Mouse (Mus musculus): ENCODE results near the gene Jazf1. TPM values are rescaled to one million over a fixed set of nuclear protein-coding genes. Genes with fewer than 3 reads are reported as not detected.
A peak's percentile ranks its signal among the peaks of the same experiment; 100 is the strongest.

Gene Jazf1
- polyA plus RNA-seq, 1 experiment, result 1.7 TPM

- H3K4me1 ChIP-seq (ENCODE audit: control insufficient read depth, insufficient read depth, low read length), result no peaks in the 10 kb centered on the region
- H3K9ac ChIP-seq (ENCODE audit: low read depth, poor library complexity, severe bottlenecking), result no peak overlapping the region
- no peaks in the 10 kb centered on the region for H3K36me3 ChIP-seq (ENCODE audit: control insufficient read depth, insufficient read depth, low read length, poor library complexity, severe bottlenecking)
- no peaks in the 10 kb centered on the region for H3K27me3 ChIP-seq (ENCODE audit: control insufficient read depth, insufficient read depth, low read length, poor library complexity, severe bottlenecking)
- no peak overlapping the region for H3K4me3 ChIP-seq (ENCODE audit: low read depth, low read length)
- TF ChIP-seq CTCF (IDR thresholded peaks at IDR 0.05; ENCODE audit: low read depth, low read length) (no peak), POLR2A (IDR thresholded peaks at IDR 0.05; ENCODE audit: insufficient read depth, low read length) (no peak), EP300 (IDR thresholded peaks at IDR 0.05; ENCODE audit: insufficient read depth, low read depth, low read length) (no peak)
- no peak overlapping the region for H3K27ac ChIP-seq (ENCODE audit: insufficient read depth, low read length)
- H3K9me3 ChIP-seq (replicated peaks; ENCODE audit: control insufficient read depth, insufficient read depth, low read length, poor library complexity, severe bottlenecking), result no peaks in the 10 kb centered on the region
Observed at GRCm38 (mm10) chr6:52893811-52894500, 174.5 kb downstream of the Jazf1 start.

DNA sequence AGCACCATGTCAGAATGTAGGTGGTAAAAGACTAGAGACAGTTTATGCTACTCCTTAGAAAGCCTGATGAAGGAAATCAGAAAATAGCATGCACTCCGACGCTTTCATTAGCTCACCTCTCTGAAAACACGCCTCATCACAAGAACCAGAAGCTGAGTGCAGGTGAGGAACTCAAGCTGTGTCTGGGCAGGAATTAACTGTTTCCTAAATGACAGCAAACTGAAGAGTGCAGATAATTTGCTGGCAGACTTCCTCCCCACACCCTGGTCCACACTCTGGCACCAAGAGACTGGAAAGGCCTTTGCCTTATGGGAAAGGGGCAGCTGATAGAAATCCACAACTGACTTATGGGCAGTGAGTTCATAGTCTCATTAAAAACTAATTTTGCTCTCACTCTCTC is 175.5 kb downstream of the Jazf1 start:
- Histone ChIP-seq H3K27me3 (ENCODE audit: control insufficient read depth, insufficient read depth, low read length, poor library complexity, severe bottlenecking) (no peaks in the 10 kb centered on the region), H3K9ac (ENCODE audit: low read depth, poor library complexity, severe bottlenecking) (no peak overlapping the region), H3K4me3 (ENCODE audit: low read depth, low read length) (no peak overlapping the region), H3K27ac (ENCODE audit: insufficient read depth, low read length) (no peak overlapping the region), H3K36me3 (ENCODE audit: control insufficient read depth, insufficient read depth, low read length, poor library complexity, severe bottlenecking) (no peaks in the 10 kb centered on the region), H3K9me3 (replicated peaks; ENCODE audit: control insufficient read depth, insufficient read depth, low read length, poor library complexity, severe bottlenecking) (no peaks in the 10 kb centered on the region), H3K4me1 (ENCODE audit: control insufficient read depth, insufficient read depth, low read length) (no peaks in the 10 kb centered on the region)
- TF ChIP-seq CTCF (IDR thresholded peaks at IDR 0.05; ENCODE audit: low read depth, low read length) (no peak), POLR2A (IDR thresholded peaks at IDR 0.05; ENCODE audit: insufficient read depth, low read length) (no peak), EP300 (IDR thresholded peaks at IDR 0.05; ENCODE audit: insufficient read depth, low read depth, low read length) (no peak)

DNA sequence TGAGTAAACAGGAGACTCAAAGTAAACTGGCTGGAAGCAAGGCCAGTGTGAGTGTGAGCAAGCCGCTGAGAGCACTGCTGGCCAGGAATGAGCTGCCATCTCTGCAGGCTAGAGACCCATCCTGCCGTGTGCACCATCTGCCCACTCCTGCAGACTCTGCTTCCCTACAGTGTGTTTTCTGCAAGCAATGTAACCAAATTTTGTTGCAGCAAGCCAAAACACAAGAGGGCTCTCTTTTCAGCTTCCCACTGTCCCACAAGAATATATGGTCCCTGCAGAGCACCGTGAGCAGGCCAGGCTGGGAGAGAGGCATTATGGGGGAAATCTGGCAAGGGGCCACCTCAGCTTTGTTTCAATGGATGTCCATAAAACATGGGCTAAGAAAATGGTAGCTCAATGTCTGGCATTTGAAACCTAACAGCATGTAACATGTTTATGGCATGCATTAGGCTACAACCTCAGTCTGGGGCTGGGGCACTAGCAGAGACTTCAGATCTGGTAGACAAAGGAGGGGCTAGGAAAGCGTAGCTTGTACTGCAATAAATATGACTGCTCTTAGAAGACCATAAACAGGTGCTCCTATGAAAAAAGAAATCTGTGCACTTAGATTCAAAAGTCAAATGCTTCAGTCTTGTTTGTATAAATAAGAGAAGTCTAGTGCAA is 180.8 kb downstream of the Jazf1 start:
- H3K36me3 ChIP-seq (ENCODE audit: control insufficient read depth, insufficient read depth, low read length, poor library complexity, severe bottlenecking), result no peaks in the 10 kb centered on the region
- H3K27me3 ChIP-seq (ENCODE audit: control insufficient read depth, insufficient read depth, low read length, poor library complexity, severe bottlenecking), result no peaks in the 10 kb centered on the region
- no peak for TF ChIP-seq POLR2A (IDR thresholded peaks at IDR 0.05; ENCODE audit: insufficient read depth, low read length)
- no peak for TF ChIP-seq CTCF (IDR thresholded peaks at IDR 0.05; ENCODE audit: low read depth, low read length)
- no peak for TF ChIP-seq EP300 (IDR thresholded peaks at IDR 0.05; ENCODE audit: insufficient read depth, low read depth, low read length)
- H3K9ac ChIP-seq (ENCODE audit: low read depth, poor library complexity, severe bottlenecking), result no peak overlapping the region
- H3K9me3 ChIP-seq (replicated peaks; ENCODE audit: control insufficient read depth, insufficient read depth, low read length, poor library complexity, severe bottlenecking), result no peaks in the 10 kb centered on the region
- H3K4me1 ChIP-seq (ENCODE audit: control insufficient read depth, insufficient read depth, low read length), result no peaks in the 10 kb centered on the region
- no peak overlapping the region for H3K4me3 ChIP-seq (ENCODE audit: low read depth, low read length)
- H3K27ac ChIP-seq (ENCODE audit: insufficient read depth, low read length), result no peak overlapping the region

- H3K9me3 ChIP-seq (replicated peaks; ENCODE audit: control insufficient read depth, insufficient read depth, low read length, poor library complexity, severe bottlenecking), result no peaks in the 10 kb centered on the region; the same call in 1 of the 2 replicates
- H3K27ac ChIP-seq (ENCODE audit: insufficient read depth, low read length), result no peak overlapping the region
- H3K4me1 ChIP-seq (ENCODE audit: control insufficient read depth, insufficient read depth, low read length), result no peaks in the 10 kb centered on the region
- no peaks in the 10 kb centered on the region for H3K27me3 ChIP-seq (ENCODE audit: control insufficient read depth, insufficient read depth, low read length, poor library complexity, severe bottlenecking)
- H3K9ac ChIP-seq (ENCODE audit: low read depth, poor library complexity, severe bottlenecking), result no peak overlapping the region
- no peak overlapping the region for H3K4me3 ChIP-seq (ENCODE audit: low read depth, low read length)
- no peaks in the 10 kb centered on the region for H3K36me3 ChIP-seq (ENCODE audit: control insufficient read depth, insufficient read depth, low read length, poor library complexity, severe bottlenecking)
- TF ChIP-seq POLR2A (IDR thresholded peaks at IDR 0.05; ENCODE audit: insufficient read depth, low read length), result no peak
- no peak for TF ChIP-seq CTCF (IDR thresholded peaks at IDR 0.05; ENCODE audit: low read depth, low read length)
- no peak for TF ChIP-seq EP300 (IDR thresholded peaks at IDR 0.05; ENCODE audit: insufficient read depth, low read depth, low read length)
Observed at GRCm38 (mm10) chr6:52883773-52884172, 184.7 kb downstream of the Jazf1 start.

DNA sequence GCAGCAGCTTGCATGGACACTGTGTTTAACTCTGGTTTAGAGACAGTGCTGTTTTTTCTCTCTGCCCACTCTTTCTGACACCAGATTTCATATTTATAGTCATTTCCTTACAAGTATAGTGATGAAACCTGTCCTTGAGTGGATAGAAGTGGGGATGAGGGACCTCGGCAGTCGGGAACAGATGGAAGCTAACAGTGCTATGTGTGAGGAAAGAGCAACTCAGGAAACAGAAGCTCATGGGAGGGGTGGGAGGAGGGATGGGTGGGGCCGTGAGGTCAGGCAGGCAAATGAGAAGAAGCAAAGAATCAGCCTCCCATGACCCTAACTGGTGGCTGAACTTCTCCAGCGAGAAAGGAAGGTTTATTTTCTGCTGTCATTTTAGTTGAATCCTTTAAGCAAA is 191.3 kb downstream of the Jazf1 start:
- H3K9ac ChIP-seq (ENCODE audit: low read depth, poor library complexity, severe bottlenecking), result no peak overlapping the region
- no peak overlapping the region for H3K4me3 ChIP-seq (ENCODE audit: low read depth, low read length)
- no peaks in the 10 kb centered on the region for H3K36me3 ChIP-seq (ENCODE audit: control insufficient read depth, insufficient read depth, low read length, poor library complexity, severe bottlenecking)
- no peaks in the 10 kb centered on the region for H3K27me3 ChIP-seq (ENCODE audit: control insufficient read depth, insufficient read depth, low read length, poor library complexity, severe bottlenecking)
- H3K9me3 ChIP-seq (replicated peaks; ENCODE audit: control insufficient read depth, insufficient read depth, low read length, poor library complexity, severe bottlenecking), result no peaks in the 10 kb centered on the region; the same call in 1 of the 2 replicates
- no peak for TF ChIP-seq POLR2A (IDR thresholded peaks at IDR 0.05; ENCODE audit: insufficient read depth, low read length)
- no peak for TF ChIP-seq CTCF (IDR thresholded peaks at IDR 0.05; ENCODE audit: low read depth, low read length)
- TF ChIP-seq EP300 (IDR thresholded peaks at IDR 0.05; ENCODE audit: insufficient read depth, low read depth, low read length), result no peak
- H3K27ac ChIP-seq (ENCODE audit: insufficient read depth, low read length), result no peak overlapping the region
- H3K4me1 ChIP-seq (ENCODE audit: control insufficient read depth, insufficient read depth, low read length), result no peaks in the 10 kb centered on the region

- no peak overlapping the region for H3K27ac ChIP-seq (ENCODE audit: insufficient read depth, low read length)
- no peaks in the 10 kb centered on the region for H3K9me3 ChIP-seq (replicated peaks; ENCODE audit: control insufficient read depth, insufficient read depth, low read length, poor library complexity, severe bottlenecking)
- H3K9ac ChIP-seq (ENCODE audit: low read depth, poor library complexity, severe bottlenecking), result no peak overlapping the region
- H3K27me3 ChIP-seq (ENCODE audit: control insufficient read depth, insufficient read depth, low read length, poor library complexity, severe bottlenecking), result no peaks in the 10 kb centered on the region
- no peak overlapping the region for H3K4me3 ChIP-seq (ENCODE audit: low read depth, low read length)
- no peaks in the 10 kb centered on the region for H3K4me1 ChIP-seq (ENCODE audit: control insufficient read depth, insufficient read depth, low read length)
- TF ChIP-seq EP300 (IDR thresholded peaks at IDR 0.05; ENCODE audit: insufficient read depth, low read depth, low read length), result no peak
- peak; percentile 6 for TF ChIP-seq CTCF (IDR thresholded peaks at IDR 0.05; ENCODE audit: low read depth, low read length)
- H3K36me3 ChIP-seq (ENCODE audit: control insufficient read depth, insufficient read depth, low read length, poor library complexity, severe bottlenecking), result no peaks in the 10 kb centered on the region
Observed at GRCm38 (mm10) chr6:52871306-52871705, 197.1 kb downstream of the Jazf1 start.
